ENCODE assay signal across 24 mouse cellular contexts in the genomic region with DNA sequence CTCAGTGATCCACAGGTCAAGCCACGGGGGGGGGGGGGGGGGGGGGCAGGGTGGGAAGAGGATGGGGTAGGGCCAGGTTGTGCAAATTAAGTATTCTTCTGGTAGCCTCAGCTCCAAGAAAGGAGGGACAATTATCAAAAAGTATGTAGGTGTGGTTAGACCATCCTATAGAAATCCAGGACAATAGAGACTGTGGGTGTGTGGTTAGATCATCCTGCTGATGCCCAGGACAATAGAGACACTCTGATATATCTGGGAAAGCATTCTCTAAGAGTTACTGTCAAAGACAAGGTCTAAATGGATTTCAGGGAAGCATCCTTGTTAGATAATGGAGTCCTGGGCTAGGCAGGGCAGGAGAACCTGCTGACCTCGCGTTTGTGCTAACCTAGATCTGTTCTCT. TPM values are rescaled to one million over a fixed set of nuclear protein-coding genes. Genes with fewer than 3 reads are reported as not detected.
"Had no signal": no experiment of that assay in that cellular context is flagged by ENCODE, and none has a peak within 500 bp of the region (broad histone marks: within the 10 kb centered on the region; RNA-seq: fewer than 3 reads in every experiment).

No protein-coding gene starts in this region.

- H3K4me1 ChIP-seq: liver, embryonic 12.5 days had no signal

- H3K4me3 ChIP-seq: gastrocnemius, adult 2 months; heart, embryonic 13.5 days; heart, embryonic 15.5 days; hindbrain, embryonic 10.5 days; hindbrain, embryonic 12.5 days; intestine, embryonic 15.5 days; layer of hippocampus, adult 2 months; left cerebral cortex, adult 2 months; limb, embryonic 13.5 days; limb, embryonic 15.5 days; liver, embryonic 12.5 days had no signal

- H3K9me3 ChIP-seq: heart, embryonic 13.5 days; heart, embryonic 15.5 days; hindbrain, embryonic 10.5 days; hindbrain, embryonic 12.5 days; intestine, embryonic 15.5 days; limb, embryonic 13.5 days; limb, embryonic 15.5 days; liver, embryonic 12.5 days had no signal

- DNase-seq: gastrocnemius, adult 2 months; gastrocnemius, postnatal 10 days; gastrocnemius, postnatal 25 days; heart, adult 18-20 months; heart, postnatal 4 days; kidney, adult 18-20 months; kidney, adult 8-10 months; kidney, postnatal 10 days; kidney, postnatal 25 days; kidney, postnatal 4 days had no signal

- H3K36me3 ChIP-seq: heart, embryonic 13.5 days; heart, embryonic 15.5 days; hindbrain, embryonic 10.5 days; hindbrain, embryonic 12.5 days; intestine, embryonic 15.5 days; limb, embryonic 13.5 days; limb, embryonic 15.5 days; liver, embryonic 12.5 days had no signal

- H3K9ac ChIP-seq: heart, embryonic 13.5 days; heart, embryonic 15.5 days; hindbrain, embryonic 12.5 days; hindbrain, embryonic 14.5 days; intestine, embryonic 15.5 days; limb, embryonic 13.5 days; limb, embryonic 15.5 days; liver, embryonic 12.5 days; liver, embryonic 14.5 days had no signal

- H3K27ac ChIP-seq: gastrocnemius, adult 2 months; heart, embryonic 13.5 days; heart, embryonic 15.5 days; hindbrain, embryonic 10.5 days; hindbrain, embryonic 12.5 days; hindbrain, embryonic 14.5 days; intestine, embryonic 15.5 days; layer of hippocampus, adult 2 months; left cerebral cortex, adult 2 months; limb, embryonic 13.5 days; limb, embryonic 15.5 days; liver, embryonic 12.5 days; liver, embryonic 14.5 days had no signal

- H3K27me3 ChIP-seq: hindbrain, embryonic 12.5 days; intestine, embryonic 15.5 days had no signal

RNA-seq across cellular contexts. Expression of a gene that starts 3.2 kb away (rescaled TPM):
- total RNA-seq: granulocyte monocyte progenitor cell, adult 5-6 weeks had no signal
- polyA plus RNA-seq: inflammation-experienced regulatory T-cells, adult 6 months had no signal
